ENCODE assay signal across 18 mouse cellular contexts in the genomic region with DNA sequence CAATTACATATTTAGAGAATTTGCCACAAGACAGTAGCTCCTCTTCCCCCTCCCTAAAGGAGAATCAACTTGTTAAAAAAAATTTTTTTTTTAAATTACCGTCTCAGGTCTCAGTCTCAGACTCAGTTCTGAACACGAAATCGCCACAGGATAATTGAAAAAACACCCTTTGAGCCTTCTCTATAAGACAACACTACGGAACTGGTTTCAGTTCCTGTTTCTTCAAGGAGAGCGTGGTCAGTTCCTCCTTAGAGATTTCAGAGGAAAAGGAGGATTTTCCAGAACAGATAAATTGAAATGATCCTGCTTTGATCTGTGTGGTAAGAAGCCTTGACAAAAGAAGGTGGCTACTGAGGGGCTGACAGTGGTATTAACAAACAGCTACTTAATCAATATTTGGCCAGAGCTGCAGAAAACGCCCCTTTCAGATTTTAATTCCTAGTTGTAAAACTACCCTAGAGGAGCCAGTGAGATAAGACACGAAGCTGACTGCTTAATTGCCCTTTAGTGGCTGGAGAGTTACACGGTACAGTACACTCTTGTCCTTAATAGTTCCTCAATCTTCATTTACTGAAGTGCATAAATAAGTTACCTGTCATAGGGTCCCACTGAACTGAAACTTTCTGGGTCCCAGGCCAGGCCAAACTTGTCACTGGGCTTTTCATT. TPM values are rescaled to one million over a fixed set of nuclear protein-coding genes. Genes with fewer than 3 reads are reported as not detected.
DNase-seq lines count a peak whose midpoint lies in the region; ATAC-seq and TF ChIP-seq lines count a peak whose summit lies in the region.
"Had no signal": no experiment of that assay in that cellular context is flagged by ENCODE, and none has a peak within 500 bp of the region (broad histone marks: within the 10 kb centered on the region; RNA-seq: fewer than 3 reads in every experiment).

No protein-coding gene starts in this region.

- no peak overlapping the region for H3K4me3 ChIP-seq in heart, embryonic 10.5 days
- H3K4me3 ChIP-seq in heart, embryonic 11.5 days (ENCODE audit: low read depth, low read length), result no peak overlapping the region
- H3K4me3 ChIP-seq in CH12.LX (replicated peaks in 1 of 3; ENCODE audit: low read depth in 2 of 3, low read length in 2 of 3, poor library complexity in 1 of 3), result no peak overlapping the region
- peak overlapping the region; percentile 74 for H3K4me3 ChIP-seq in embryonic facial prominence, embryonic 13.5 days
- peak overlapping the region; percentile 42 for H3K4me3 ChIP-seq in hindbrain, postnatal 0 days (ENCODE audit: low read length)
- H3K4me3 ChIP-seq: erythroblast, embryonic 14.5 days; limb, embryonic 12.5 days had no signal

- H3K27ac ChIP-seq in heart, embryonic 10.5 days, result no peak overlapping the region
- no peak overlapping the region for H3K27ac ChIP-seq in heart, embryonic 11.5 days (ENCODE audit: low read depth, low read length)
- no peak overlapping the region for H3K27ac ChIP-seq in CH12.LX (ENCODE audit: insufficient read depth, low read depth)
- H3K27ac ChIP-seq in embryonic facial prominence, embryonic 13.5 days, result peak overlapping the region; percentile 55; the same call in 1 of the 2 replicates
- H3K27ac ChIP-seq in hindbrain, postnatal 0 days, result peak overlapping the region; percentile 3; the same call in 1 of the 2 replicates
- H3K27ac ChIP-seq: limb, embryonic 12.5 days; macrophage had no signal

- H3K79me2 ChIP-seq in CH12.LX (replicated peaks; ENCODE audit: control insufficient read depth, extremely low read depth, insufficient read depth, poor library complexity, severe bottlenecking), result no peaks in the 10 kb centered on the region

- TF ChIP-seq POLR2A in CH12.LX (IDR thresholded peaks at IDR 0.05; ENCODE audit: low read depth, low read length), result no peak

- H3K4me2 ChIP-seq in heart, embryonic 11.5 days, result no peak overlapping the region
- H3K4me2 ChIP-seq in CH12.LX (ENCODE audit: insufficient read depth, low read depth, poor library complexity, severe bottlenecking), result peak overlapping the region; percentile 83
- H3K4me2 ChIP-seq in embryonic facial prominence, embryonic 13.5 days, result peak overlapping the region; percentile 84
- peak overlapping the region; percentile 64 for H3K4me2 ChIP-seq in hindbrain, postnatal 0 days (ENCODE audit: low read depth, low read length)
- H3K4me2 ChIP-seq: limb, embryonic 12.5 days had no signal

- TF ChIP-seq RAD21 in CH12.LX (IDR thresholded peaks at IDR 0.05; ENCODE audit: low read depth, low read length), result no peak

- no peak overlapping the region for H3K9ac ChIP-seq in heart, embryonic 11.5 days (ENCODE audit: low read depth, low read length)
- H3K9ac ChIP-seq in CH12.LX (ENCODE audit: insufficient read depth, low read depth), result no peak overlapping the region
- H3K9ac ChIP-seq in embryonic facial prominence, embryonic 13.5 days, result peak overlapping the region; percentile 70
- 0 out of 2 replicates have a peak overlapping the region, but pooled peaks have one; percentile 1 for H3K9ac ChIP-seq in hindbrain, postnatal 0 days (replicated peaks; ENCODE audit: low read length)
- H3K9ac ChIP-seq: limb, embryonic 12.5 days had no signal

- in situ Hi-C loops in CH12.LX (cut with MboI; ENCODE audit: low pct_ligation_motif_present, low pct_unique_long_range_greater_than_20kb, low sequenced_read_pairs), result no loop called here

- peaks cover 87% of the 10 kb centered on the region for H3K27me3 ChIP-seq in heart, embryonic 10.5 days (ENCODE audit: insufficient read depth, poor library complexity, severe bottlenecking)
- H3K27me3 ChIP-seq in heart, embryonic 11.5 days (ENCODE audit: control insufficient read depth, insufficient read depth, low read length), result peaks cover 64% of the 10 kb centered on the region
- no peaks in the 10 kb centered on the region for H3K27me3 ChIP-seq in CH12.LX (replicated peaks)
- H3K27me3 ChIP-seq in embryonic facial prominence, embryonic 13.5 days, result peaks cover 36% of the 10 kb centered on the region
- peaks cover 20% of the 10 kb centered on the region for H3K27me3 ChIP-seq in hindbrain, postnatal 0 days (ENCODE audit: insufficient read depth, low read length)

- peak; percentile 39 for DNase-seq in heart, embryonic 10.5 days (ENCODE audit: low spot score)
- peak; percentile 74 for DNase-seq in CH12.LX (ENCODE audit: extremely low read depth)
- DNase-seq in hindbrain, postnatal 0 days (ENCODE audit: low spot score), result no peak
- DNase-seq in adrenal gland, postnatal 4 days (ENCODE audit: low spot score in 2 of 2), result no peak
- no peak for DNase-seq in frontal cortex, postnatal 14 days (ENCODE audit: low spot score in 2 of 2)
- DNase-seq in urinary bladder, postnatal 36 days (ENCODE audit: low spot score in 2 of 2), result no peak
- DNase-seq: heart, postnatal 36 days; kidney, adult 18-20 months; lung, adult 18-20 months; right cerebral cortex, postnatal 14 days; thymus, postnatal 14 days had no signal

- no peak for TF ChIP-seq CTCF in CH12.LX (conservative IDR thresholded peaks at IDR 0.05 in 1 of 2, IDR thresholded peaks at IDR 0.05 in 1 of 2; ENCODE audit: low read depth in 2 of 2, low read length in 2 of 2)
- no peak for TF ChIP-seq CTCF in hindbrain, postnatal 0 days (IDR thresholded peaks at IDR 0.05; ENCODE audit: low read depth)

- no peaks in the 10 kb centered on the region for H3K9me3 ChIP-seq in heart, embryonic 10.5 days
- no peaks in the 10 kb centered on the region for H3K9me3 ChIP-seq in heart, embryonic 11.5 days (replicated peaks; ENCODE audit: control insufficient read depth, low read length)
- no peaks in the 10 kb centered on the region for H3K9me3 ChIP-seq in CH12.LX (replicated peaks; ENCODE audit: low read length)
- no peaks in the 10 kb centered on the region for H3K9me3 ChIP-seq in embryonic facial prominence, embryonic 13.5 days
- no peaks in the 10 kb centered on the region for H3K9me3 ChIP-seq in hindbrain, postnatal 0 days (ENCODE audit: low read length)
- H3K9me3 ChIP-seq: limb, embryonic 12.5 days had no signal

- dilution Hi-C loops in CH12.LX (cut with MboI; ENCODE audit: extremely low pct_ligation_motif_present, extremely low pct_unique_long_range_greater_than_20kb, low sequenced_read_pairs), result no loop called here

- WGBS in heart, embryonic 10.5 days, result 5% methylated on average over 8 of the region's 8 CpGs
- WGBS in heart, embryonic 11.5 days (ENCODE audit: insufficient replicate concordance), result 6% methylated on average over 8 of the region's 8 CpGs
- 9% methylated on average over 8 of the region's 8 CpGs for WGBS in embryonic facial prominence, embryonic 13.5 days
- 16% methylated on average over 8 of the region's 8 CpGs for WGBS in hindbrain, postnatal 0 days

- no peaks in the 10 kb centered on the region for H3K36me3 ChIP-seq in heart, embryonic 10.5 days
- H3K36me3 ChIP-seq in heart, embryonic 11.5 days (ENCODE audit: control insufficient read depth, insufficient read depth, low read length), result no peaks in the 10 kb centered on the region
- H3K36me3 ChIP-seq in CH12.LX (replicated peaks in 1 of 2; ENCODE audit: control insufficient read depth in 1 of 2, insufficient read depth in 1 of 2, low read length in 1 of 2), result no peaks in the 10 kb centered on the region
- H3K36me3 ChIP-seq in embryonic facial prominence, embryonic 13.5 days, result peaks cover 19% of the 10 kb centered on the region; the same call in 1 of the 2 replicates
- no peaks in the 10 kb centered on the region for H3K36me3 ChIP-seq in hindbrain, postnatal 0 days (ENCODE audit: insufficient read depth, low read length)
- H3K36me3 ChIP-seq: limb, embryonic 12.5 days had no signal

- peak; percentile 99 for TF ChIP-seq EP300 in CH12.LX (IDR thresholded peaks at IDR 0.05; ENCODE audit: low read length)

- peaks cover 9% of the 10 kb centered on the region; the same call in 1 of the 2 replicates for H3K4me1 ChIP-seq in heart, embryonic 10.5 days
- H3K4me1 ChIP-seq in heart, embryonic 11.5 days (ENCODE audit: control insufficient read depth, insufficient read depth, low read length), result 0 out of 2 replicates have a peak, but pooled peaks cover 2% of the 10 kb centered on the region
- H3K4me1 ChIP-seq in CH12.LX (ENCODE audit: control insufficient read depth in 1 of 2, insufficient read depth in 2 of 2), result peaks cover 3 to 42% of the 10 kb centered on the region in 2 experiments; a peak in 3 of 4 replicates
- peaks cover 42% of the 10 kb centered on the region for H3K4me1 ChIP-seq in embryonic facial prominence, embryonic 13.5 days
- H3K4me1 ChIP-seq in hindbrain, postnatal 0 days (ENCODE audit: insufficient read depth, low read length), result no peaks in the 10 kb centered on the region

- ATAC-seq in heart, embryonic 11.5 days (replicated peaks; ENCODE audit: insufficient number of reproducible peaks, low FRiP score, low TSS enrichment), result no peak
- ATAC-seq in embryonic facial prominence, embryonic 13.5 days (ENCODE audit: insufficient number of reproducible peaks, insufficient read depth, low FRiP score, low TSS enrichment, low read depth), result no peak
- ATAC-seq in hindbrain, postnatal 0 days, result no peak

TF ChIP-seq in CH12.LX, 34 proteins besides CTCF, POLR2A, EP300 and RAD21 (continues in another document):
- TF ChIP-seq USF2 (conservative IDR thresholded peaks at IDR 0.05; ENCODE audit: low read depth, low read length), result no peak
- TF ChIP-seq MEF2A (IDR thresholded peaks at IDR 0.05; ENCODE audit: borderline replicate concordance, low read depth, low read length), result peak; percentile 52; the same call in 1 of the 2 replicates
- TF ChIP-seq ETS1 (conservative IDR thresholded peaks at IDR 0.05; ENCODE audit: low read depth, low read length), result peak; percentile 62
- no peak for TF ChIP-seq SIN3A (IDR thresholded peaks at IDR 0.05; ENCODE audit: low read length)
- TF ChIP-seq UBTF (IDR thresholded peaks at IDR 0.05; ENCODE audit: low read depth, low read length), result no peak
- TF ChIP-seq ZC3H11A (IDR thresholded peaks at IDR 0.05; ENCODE audit: low read depth, low read length), result no peak
- no peak for TF ChIP-seq GABPA (IDR thresholded peaks at IDR 0.05; ENCODE audit: insufficient replicate concordance, low read depth, low read length)
- TF ChIP-seq IRF4 (IDR thresholded peaks at IDR 0.05; ENCODE audit: low read depth, low read length), result peak; percentile 98
- TF ChIP-seq ZKSCAN1 (IDR thresholded peaks at IDR 0.05; ENCODE audit: borderline replicate concordance, low read depth, low read length), result no peak
- TF ChIP-seq RCOR1 (conservative IDR thresholded peaks at IDR 0.05; ENCODE audit: low read depth, low read length), result peak; percentile 96

RNA-seq across cellular contexts. Expression of gene Pax3, which starts 9.7 kb away (rescaled TPM):
- polyA plus RNA-seq in heart, embryonic 10.5 days (2016; fragmentation: Nextera tagmentation; extraction: Ambion mirVana), result 0.28 and 1.9 TPM in 2 replicates
- 0.19 and 0.24 TPM in 2 replicates for polyA plus RNA-seq in heart, embryonic 11.5 days (2014; fragmentation: Nextera tagmentation; extraction: Ambion mirVana)
- not detected in 2 replicates for total RNA-seq in CH12.LX (2012; rRNA removed)
- 0.08 TPM in 1 of 2 replicates, not detected in the other for total RNA-seq in CH12.LX (2014; rRNA removed)
- polyA plus RNA-seq in CH12.LX (2012; ENCODE audit: insufficient read length, low read depth), result 0.08 and 0.10 TPM in 2 replicates
- polyA plus RNA-seq in embryonic facial prominence, embryonic 13.5 days (2015; fragmentation: Nextera tagmentation; extraction: Ambion mirVana), result 79.9 and 82.3 TPM in 2 replicates
- 8.0 and 11.9 TPM in 2 replicates for total RNA-seq in hindbrain, postnatal 0 days (2014; rRNA removed)
- 14.0 and 14.5 TPM in 2 replicates for polyA plus RNA-seq in hindbrain, postnatal 0 days (2015; fragmentation: Nextera tagmentation; extraction: Ambion mirVana)
- not detected for total RNA-seq in adrenal gland, postnatal 4 days (2021)
- total RNA-seq: heart, adult 8-10 months; heart, postnatal 36 days; neutrophil, adult 5-6 weeks had no signal
- polyA plus RNA-seq: erythroblast, embryonic 14.5 days; macrophage had no signal

Comparison
In these comparisons a context has a peak if more than half of its experiments do, and no peak if none do; other contexts are left out.
1. DNase-seq: peak in heart, embryonic 10.5 days (single experiment) and CH12.LX (single experiment); none in hindbrain, postnatal 0 days (single experiment), adrenal gland, postnatal 4 days (0 of 2), frontal cortex, postnatal 14 days (0 of 2) and urinary bladder, postnatal 36 days (0 of 2).
2. H3K27ac ChIP-seq: peak in embryonic facial prominence, embryonic 13.5 days (single experiment) and hindbrain, postnatal 0 days (single experiment); none in heart, embryonic 10.5 days (single experiment), heart, embryonic 11.5 days (single experiment) and CH12.LX (single experiment).
3. H3K4me3 ChIP-seq: peak in embryonic facial prominence, embryonic 13.5 days (single experiment) and hindbrain, postnatal 0 days (single experiment); none in heart, embryonic 10.5 days (single experiment), heart, embryonic 11.5 days (single experiment) and CH12.LX (0 of 3).
4. H3K9ac ChIP-seq: peak in embryonic facial prominence, embryonic 13.5 days (single experiment) and hindbrain, postnatal 0 days (single experiment); none in heart, embryonic 11.5 days (single experiment) and CH12.LX (single experiment).